Mouse (Mus musculus) hindbrain, embryonic 14.5 days (tissue): ENCODE data around the gene Smarcc2. TPM values are rescaled to one million over a fixed set of nuclear protein-coding genes. Genes with fewer than 3 reads are reported as not detected.

Experiments used
- ATAC-seq: fragments of 200-750 bp; cut with Nextera tagmentation; 2 replicates; pipeline ENCODE4 v1.8.0; 2017; ENCODE audit warnings: moderate number of reproducible peaks, mild to moderate bottlenecking, moderate TSS enrichment, moderate library complexity; ENCODE audit not compliant: low FRiP score
- DNase-seq: peaks from one replicate; pipeline ENCODE4 v3.0.0-alpha.2; 2015; ENCODE audit warnings: low spot score
- H3K27ac ChIP-seq: fragments of 300-500 bp; sonication (generic); 2 replicates; pipeline ENCODE4 v1.5.1; 2014; ENCODE audit warnings: mild to moderate bottlenecking, moderate library complexity
- H3K27me3 ChIP-seq: fragments of 300-500 bp; sonication (generic); 2 replicates; pipeline ENCODE4 v1.6.1; 2014; ENCODE audit warnings: mild to moderate bottlenecking, low read length, mixed read lengths; ENCODE audit not compliant: control insufficient read depth, insufficient read depth
- H3K36me3 ChIP-seq: fragments of 300-500 bp; sonication (generic); replicated peaks from 2 replicates; pipeline ENCODE4 v1.6.1; 2014; ENCODE audit not compliant: control insufficient read depth, insufficient read depth
- H3K4me1 ChIP-seq: fragments of 300-500 bp; sonication (generic); replicated peaks from 2 replicates; pipeline ENCODE4 v1.6.1; 2014; ENCODE audit warnings: antibody characterized with exemption, low read length, mixed read lengths; ENCODE audit not compliant: control insufficient read depth, insufficient read depth
- H3K4me2 ChIP-seq: fragments of 300-500 bp; sonication (generic); replicated peaks from 2 replicates; pipeline ENCODE4 v1.6.1; 2014; ENCODE audit warnings: mild to moderate bottlenecking, moderate library complexity
- H3K4me3 ChIP-seq: fragments of 300-500 bp; sonication (generic); replicated peaks from 2 replicates; pipeline ENCODE4 v1.5.1; 2014; ENCODE audit warnings: mild to moderate bottlenecking, low read length
- H3K9ac ChIP-seq: fragments of 300-500 bp; sonication (generic); 2 replicates; pipeline ENCODE4 v1.6.1; 2014
- H3K9me3 ChIP-seq: fragments of 300-500 bp; sonication (generic); 2 replicates; pipeline ENCODE4 v1.6.1; 2016; ENCODE audit warnings: low read length; ENCODE audit not compliant: control insufficient read depth
- WGBS: fragments of 180-500 bp; shearing (Covaris S2); extraction: QIAGEN DNeasy Blood & Tissue Kit; methylation state at CpG from one replicate; pipeline ENCODE4 v1.1.7; 2014; 5-methylcytosine and 5-hydroxymethylcytosine counted together
- polyA plus RNA-seq: library from polyadenylated mRNA; unstranded; fragments of >200 nt; fragmentation: Nextera tagmentation; extraction: Ambion mirVana; gene quantifications from 2 replicates; pipeline ENCODE4 v1.2.1, GENCODE M21; 2014

The Smarcc2 gene
- polyA plus RNA-seq, 1 experiment from 2014 or later, result 184 TPM

- H3K9ac ChIP-seq, result peak overlapping the region; percentile 92
- ATAC-seq, result no peak
- H3K4me1 ChIP-seq, result peaks cover 39% of the 10 kb centered on the region
- no peaks in the 10 kb centered on the region for H3K27me3 ChIP-seq
- WGBS, result 57% methylated on average over 11 of the region's 11 CpGs
- peak overlapping the region; percentile 98 for H3K27ac ChIP-seq
- peaks cover 27% of the 10 kb centered on the region for H3K36me3 ChIP-seq
- peak overlapping the region; percentile 95 for H3K4me2 ChIP-seq
- peak overlapping the region; percentile 69 for H3K4me3 ChIP-seq
- no peaks in the 10 kb centered on the region for H3K9me3 ChIP-seq
- DNase-seq, result no peak
These were observed 35.7 kb downstream of the Smarcc2 start for GRCm38 (mm10) chr10:128494667-128495245.

GRCm38 (mm10) chr10:128495270-128495669, 36.2 kb downstream of the Smarcc2 start:
- no peak for DNase-seq
- Histone ChIP-seq H3K27ac (peak overlapping the region; percentile 98; the same call in 1 of the 2 replicates), H3K4me2 (peak overlapping the region; percentile 95), H3K9ac (peak overlapping the region; percentile 92; the same call in 1 of the 2 replicates), H3K4me3 (peak overlapping the region; percentile 69; the same call in 1 of the 2 replicates), H3K9me3 (no peaks in the 10 kb centered on the region), H3K36me3 (peaks cover 21% of the 10 kb centered on the region), H3K4me1 (peaks cover 39% of the 10 kb centered on the region), H3K27me3 (no peaks in the 10 kb centered on the region)
- ATAC-seq, result no peak
- 83% methylated on average over 2 of the region's 2 CpGs for WGBS

GRCm38 (mm10) chr10:128495903-128496302, 36.9 kb downstream of the Smarcc2 start:
- Histone ChIP-seq H3K36me3 (peaks cover 15% of the 10 kb centered on the region), H3K4me2 (no peak overlapping the region), H3K9ac (no peak overlapping the region), H3K4me3 (no peak overlapping the region), H3K4me1 (peaks cover 35% of the 10 kb centered on the region), H3K9me3 (no peaks in the 10 kb centered on the region), H3K27ac (no peak overlapping the region), H3K27me3 (no peaks in the 10 kb centered on the region)
- 80% methylated on average over 4 of the region's 4 CpGs for WGBS
- no peak for ATAC-seq
- no peak for DNase-seq

GRCm38 (mm10) chr10:128496509-128497077, 37.5 kb downstream of the Smarcc2 start:
- H3K4me1 ChIP-seq, result peaks cover 28% of the 10 kb centered on the region
- H3K4me2 ChIP-seq, result no peak overlapping the region
- no peak for DNase-seq
- peaks cover 8% of the 10 kb centered on the region for H3K36me3 ChIP-seq
- H3K27ac ChIP-seq, result no peak overlapping the region
- H3K9ac ChIP-seq, result no peak overlapping the region
- no peak for ATAC-seq
- no peak overlapping the region for H3K4me3 ChIP-seq
- H3K27me3 ChIP-seq, result no peaks in the 10 kb centered on the region
- no peaks in the 10 kb centered on the region for H3K9me3 ChIP-seq
- WGBS, result 34% methylated on average over 6 of the region's 6 CpGs

GRCm38 (mm10) chr10:128497134-128497737, 38.2 kb downstream of the Smarcc2 start:
- 42% methylated on average over 6 of the region's 6 CpGs for WGBS
- DNase-seq (no peak), ATAC-seq (no peak)
- Histone ChIP-seq H3K4me2 (peak overlapping the region; percentile 78), H3K4me1 (peaks cover 23% of the 10 kb centered on the region), H3K9ac (peak overlapping the region; percentile 48; the same call in 1 of the 2 replicates), H3K36me3 (0 out of 2 replicates have a peak, but pooled peaks cover 2% of the 10 kb centered on the region), H3K27ac (no peak overlapping the region), H3K9me3 (no peaks in the 10 kb centered on the region), H3K4me3 (no peak overlapping the region), H3K27me3 (no peaks in the 10 kb centered on the region)

GRCm38 (mm10) chr10:128498590-128498989, 39.5 kb downstream of the Smarcc2 start, which contains the start of gene Myl6b:
Myl6b (minus strand) TSS chr10:128498685.
- H3K9me3 ChIP-seq, result no peaks in the 10 kb centered on the region
- peak within 1 kb of the TSS; percentile 49 for H3K4me3 ChIP-seq
- no peaks in the 10 kb centered on the region for H3K36me3 ChIP-seq
- peak; percentile 88 for DNase-seq
- peak within 1 kb of the TSS; percentile 69 for H3K27ac ChIP-seq
- no peaks in the 10 kb centered on the region for H3K27me3 ChIP-seq
- WGBS, result 1% methylated on average over 27 of the region's 27 CpGs
- H3K9ac ChIP-seq, result peak within 1 kb of the TSS; percentile 48
- H3K4me2 ChIP-seq, result peak within 1 kb of the TSS; percentile 78
- ATAC-seq, result peak; percentile 83
- H3K4me1 ChIP-seq, result peaks cover 16% of the 10 kb centered on the region

GRCm38 (mm10) chr10:128499116-128499671, 40.1 kb downstream of the Smarcc2 start:
- H3K27me3 ChIP-seq, result no peaks in the 10 kb centered on the region
- peaks cover 16% of the 10 kb centered on the region for H3K4me1 ChIP-seq
- peak; percentile 37; the same call in 1 of the 2 replicates for ATAC-seq
- H3K9me3 ChIP-seq, result no peaks in the 10 kb centered on the region
- peak overlapping the region; percentile 69 for H3K27ac ChIP-seq
- peak overlapping the region; percentile 49 for H3K4me3 ChIP-seq
- DNase-seq, result no peak
- no peaks in the 10 kb centered on the region for H3K36me3 ChIP-seq
- 2% methylated on average over 21 of the region's 21 CpGs for WGBS
- H3K9ac ChIP-seq, result peak overlapping the region; percentile 48
- H3K4me2 ChIP-seq, result peak overlapping the region; percentile 78

GRCm38 (mm10) chr10:128502341-128502740, 43.3 kb downstream of the Smarcc2 start:
- H3K9me3 ChIP-seq, result no peaks in the 10 kb centered on the region
- no peak overlapping the region for H3K4me3 ChIP-seq
- H3K4me2 ChIP-seq, result no peak overlapping the region
- ATAC-seq, result no peak
- no peak overlapping the region for H3K27ac ChIP-seq
- no peaks in the 10 kb centered on the region for H3K36me3 ChIP-seq
- peaks cover 8% of the 10 kb centered on the region for H3K4me1 ChIP-seq
- no peak for DNase-seq
- H3K9ac ChIP-seq, result no peak overlapping the region
- H3K27me3 ChIP-seq, result no peaks in the 10 kb centered on the region
- 83% methylated on average over 5 of the region's 5 CpGs for WGBS

GRCm38 (mm10) chr10:128503532-128503931, 44.5 kb downstream of the Smarcc2 start:
- Histone ChIP-seq H3K9ac (no peak overlapping the region), H3K4me3 (no peak overlapping the region), H3K4me1 (no peaks in the 10 kb centered on the region), H3K9me3 (no peaks in the 10 kb centered on the region), H3K27me3 (no peaks in the 10 kb centered on the region), H3K4me2 (no peak overlapping the region), H3K27ac (no peak overlapping the region), H3K36me3 (no peaks in the 10 kb centered on the region)
- WGBS, result 75% methylated on average over 8 of the region's 8 CpGs
- ATAC-seq, result no peak
- no peak for DNase-seq
